Mouse (Mus musculus) hindbrain, embryonic 12.5 days (tissue): ENCODE measurements at regions not wholly inside any gene's neighbourhood (a gene's known extent, or its start where the extent isn't known, plus 50 kb on each side); places are given as distances from the start of the nearest gene placed in this dataset.

Experiments
- ATAC-seq: fragments of 200-750 bp; cut with Nextera tagmentation; 2 replicates; pipeline ENCODE4 v1.8.0; 2017; ENCODE audit warnings: moderate TSS enrichment; ENCODE audit not compliant: low FRiP score
- H3K27ac ChIP-seq: fragments of 300-500 bp; sonication (generic); 2 replicates; pipeline ENCODE4 v1.5.1; 2016; ENCODE audit warnings: mild to moderate bottlenecking
- H3K27me3 ChIP-seq: fragments of 300-500 bp; sonication (generic); 2 replicates; pipeline ENCODE4 v1.6.1; 2016; ENCODE audit warnings: mild to moderate bottlenecking
- H3K36me3 ChIP-seq: fragments of 300-500 bp; sonication (generic); 2 replicates; pipeline ENCODE4 v1.6.1; 2016; ENCODE audit warnings: mild to moderate bottlenecking
- H3K4me1 ChIP-seq: fragments of 300-500 bp; sonication (generic); 2 replicates; pipeline ENCODE4 v1.6.1; 2016
- H3K4me2 ChIP-seq: fragments of 300-500 bp; sonication (generic); replicated peaks from 2 replicates; pipeline ENCODE4 v1.6.1; 2016; ENCODE audit warnings: mild to moderate bottlenecking
- H3K4me3 ChIP-seq: fragments of 300-500 bp; sonication (generic); 2 replicates; pipeline ENCODE4 v1.5.1; 2016; ENCODE audit warnings: mild to moderate bottlenecking
- H3K9ac ChIP-seq: fragments of 300-500 bp; sonication (generic); 2 replicates; pipeline ENCODE4 v1.6.1; 2016; ENCODE audit warnings: mild to moderate bottlenecking, moderate library complexity
- H3K9me3 ChIP-seq: fragments of 300-500 bp; sonication (generic); replicated peaks from 2 replicates; pipeline ENCODE4 v1.6.1; 2016; ENCODE audit warnings: mild to moderate bottlenecking
- WGBS: fragments of 180-500 bp; shearing (Covaris S2); methylation state at CpG from one replicate; pipeline ENCODE4 v1.1.7; 2016; 5-methylcytosine and 5-hydroxymethylcytosine counted together

GRCm38 (mm10) chr11:111691512-111691911 is 625.5 kb downstream of the Kcnj2 start:
- no peaks in the 10 kb centered on the region for H3K4me1 ChIP-seq
- H3K4me3 ChIP-seq: no peak overlapping the region
- WGBS: 97% methylated on average over 2 of the region's 2 CpGs
- no peak overlapping the region for H3K4me2 ChIP-seq
- no peak for ATAC-seq
- H3K27me3 ChIP-seq: no peaks in the 10 kb centered on the region
- H3K27ac ChIP-seq: no peak overlapping the region
- H3K9me3 ChIP-seq: no peaks in the 10 kb centered on the region
- H3K9ac ChIP-seq: no peak overlapping the region
- H3K36me3 ChIP-seq: no peaks in the 10 kb centered on the region

GRCm38 (mm10) chr11:111696668-111697067 is 630.7 kb downstream of the Kcnj2 start:
- Histone ChIP-seq H3K9me3 (no peaks in the 10 kb centered on the region), H3K4me1 (no peaks in the 10 kb centered on the region), H3K27me3 (no peaks in the 10 kb centered on the region), H3K4me3 (no peak overlapping the region), H3K4me2 (no peak overlapping the region), H3K9ac (no peak overlapping the region), H3K27ac (no peak overlapping the region), H3K36me3 (no peaks in the 10 kb centered on the region)
- ATAC-seq: no peak
- 88% methylated on average over 2 of the region's 2 CpGs for WGBS

GRCm38 (mm10) chr11:111699862-111700261 is 633.9 kb downstream of the Kcnj2 start:
- H3K36me3 ChIP-seq: no peaks in the 10 kb centered on the region
- H3K9ac ChIP-seq: no peak overlapping the region
- H3K4me1 ChIP-seq: no peaks in the 10 kb centered on the region
- no peak overlapping the region for H3K4me2 ChIP-seq
- WGBS: 90% methylated on average over 3 of the region's 3 CpGs
- no peak overlapping the region for H3K27ac ChIP-seq
- no peaks in the 10 kb centered on the region for H3K27me3 ChIP-seq
- H3K4me3 ChIP-seq: no peak overlapping the region
- no peaks in the 10 kb centered on the region for H3K9me3 ChIP-seq
- no peak for ATAC-seq

GRCm38 (mm10) chr11:111706882-111707281 is 640.9 kb downstream of the Kcnj2 start:
- no peak overlapping the region for H3K9ac ChIP-seq
- no peaks in the 10 kb centered on the region for H3K36me3 ChIP-seq
- no peak overlapping the region for H3K4me3 ChIP-seq
- no peak overlapping the region for H3K4me2 ChIP-seq
- no peaks in the 10 kb centered on the region for H3K4me1 ChIP-seq
- H3K27me3 ChIP-seq: no peaks in the 10 kb centered on the region
- WGBS: 65% methylated on average over 4 of the region's 4 CpGs
- no peak for ATAC-seq
- H3K27ac ChIP-seq: no peak overlapping the region
- no peaks in the 10 kb centered on the region for H3K9me3 ChIP-seq

GRCm38 (mm10) chr11:111715401-111715800 is 649.4 kb downstream of the Kcnj2 start:
- Histone ChIP-seq H3K4me1 (no peaks in the 10 kb centered on the region), H3K4me3 (no peak overlapping the region), H3K9me3 (no peaks in the 10 kb centered on the region), H3K36me3 (no peaks in the 10 kb centered on the region), H3K9ac (no peak overlapping the region), H3K4me2 (no peak overlapping the region), H3K27me3 (no peaks in the 10 kb centered on the region), H3K27ac (no peak overlapping the region)
- no peak for ATAC-seq
- 88% methylated on average over 5 of the region's 5 CpGs for WGBS

- Histone ChIP-seq H3K27ac (no peak overlapping the region), H3K4me3 (no peak overlapping the region), H3K36me3 (no peaks in the 10 kb centered on the region), H3K27me3 (no peaks in the 10 kb centered on the region), H3K4me1 (no peaks in the 10 kb centered on the region), H3K9me3 (no peaks in the 10 kb centered on the region), H3K4me2 (no peak overlapping the region), H3K9ac (no peak overlapping the region)
- ATAC-seq: no peak
- 56% methylated on average over 4 of the region's 4 CpGs for WGBS
These were observed 656.3 kb downstream of the Kcnj2 start for GRCm38 (mm10) chr11:111722276-111722675.

GRCm38 (mm10) chr11:111728148-111728547 is 662.2 kb downstream of the Kcnj2 start:
- ATAC-seq: no peak
- Histone ChIP-seq H3K9ac (no peak overlapping the region), H3K4me3 (no peak overlapping the region), H3K4me1 (no peaks in the 10 kb centered on the region; the same call in 1 of the 2 replicates), H3K9me3 (no peaks in the 10 kb centered on the region), H3K36me3 (no peaks in the 10 kb centered on the region), H3K27me3 (no peaks in the 10 kb centered on the region), H3K27ac (no peak overlapping the region), H3K4me2 (no peak overlapping the region)
- WGBS: 75% methylated on average over 4 of the region's 4 CpGs

- no peak for ATAC-seq
- Histone ChIP-seq H3K36me3 (no peaks in the 10 kb centered on the region), H3K27me3 (no peaks in the 10 kb centered on the region), H3K4me3 (no peak overlapping the region), H3K4me1 (no peaks in the 10 kb centered on the region; the same call in 1 of the 2 replicates), H3K9me3 (no peaks in the 10 kb centered on the region), H3K4me2 (no peak overlapping the region), H3K9ac (no peak overlapping the region), H3K27ac (no peak overlapping the region)
- WGBS: 68% methylated on average over 8 of the region's 8 CpGs
These were observed 666.1 kb downstream of the Kcnj2 start for GRCm38 (mm10) chr11:111732096-111732495.

GRCm38 (mm10) chr11:111735446-111735845 is 669.5 kb downstream of the Kcnj2 start:
- ATAC-seq: no peak
- 90% methylated on average over 1 of the region's 1 CpGs for WGBS
- H3K27ac ChIP-seq: no peak overlapping the region
- H3K9ac ChIP-seq: no peak overlapping the region
- no peaks in the 10 kb centered on the region for H3K27me3 ChIP-seq
- H3K9me3 ChIP-seq: no peaks in the 10 kb centered on the region
- no peak overlapping the region for H3K4me3 ChIP-seq
- H3K4me2 ChIP-seq: no peak overlapping the region
- H3K36me3 ChIP-seq: no peaks in the 10 kb centered on the region
- no peaks in the 10 kb centered on the region; the same call in 1 of the 2 replicates for H3K4me1 ChIP-seq

- no peaks in the 10 kb centered on the region for H3K36me3 ChIP-seq
- no peak overlapping the region for H3K4me3 ChIP-seq
- H3K9me3 ChIP-seq: no peaks in the 10 kb centered on the region
- no peak for ATAC-seq
- no peaks in the 10 kb centered on the region for H3K27me3 ChIP-seq
- WGBS: 90% methylated on average over 5 of the region's 5 CpGs
- no peak overlapping the region for H3K9ac ChIP-seq
- H3K27ac ChIP-seq: no peak overlapping the region
- no peak overlapping the region for H3K4me2 ChIP-seq
- no peaks in the 10 kb centered on the region; the same call in 1 of the 2 replicates for H3K4me1 ChIP-seq
These were observed 670.0 kb downstream of the Kcnj2 start for GRCm38 (mm10) chr11:111735961-111736360.

- H3K27me3 ChIP-seq: no peaks in the 10 kb centered on the region
- H3K9ac ChIP-seq: no peak overlapping the region
- no peak overlapping the region for H3K4me2 ChIP-seq
- no peak overlapping the region for H3K27ac ChIP-seq
- no peaks in the 10 kb centered on the region; the same call in 1 of the 2 replicates for H3K4me1 ChIP-seq
- no peaks in the 10 kb centered on the region for H3K36me3 ChIP-seq
- ATAC-seq: no peak
- 31% methylated on average over 6 of the region's 6 CpGs for WGBS
- no peaks in the 10 kb centered on the region for H3K9me3 ChIP-seq
- no peak overlapping the region for H3K4me3 ChIP-seq
These were observed 677.4 kb downstream of the Kcnj2 start for GRCm38 (mm10) chr11:111743356-111743755.

- Histone ChIP-seq H3K9me3 (no peaks in the 10 kb centered on the region), H3K36me3 (no peaks in the 10 kb centered on the region), H3K4me3 (no peak overlapping the region), H3K27ac (no peak overlapping the region), H3K4me2 (no peak overlapping the region), H3K4me1 (no peaks in the 10 kb centered on the region; the same call in 1 of the 2 replicates), H3K27me3 (no peaks in the 10 kb centered on the region), H3K9ac (no peak overlapping the region)
- no peak for ATAC-seq
- WGBS: 72% methylated on average over 7 of the region's 7 CpGs
These were observed 681.4 kb downstream of the Kcnj2 start for GRCm38 (mm10) chr11:111747262-111747946.

- Histone ChIP-seq H3K4me3 (no peak overlapping the region), H3K36me3 (no peaks in the 10 kb centered on the region), H3K27ac (no peak overlapping the region), H3K4me1 (no peaks in the 10 kb centered on the region; the same call in 1 of the 2 replicates), H3K4me2 (no peak overlapping the region), H3K9ac (no peak overlapping the region), H3K27me3 (no peaks in the 10 kb centered on the region), H3K9me3 (no peaks in the 10 kb centered on the region)
- 69% methylated on average over 2 of the region's 2 CpGs for WGBS
- no peak for ATAC-seq
These were observed 682.0 kb downstream of the Kcnj2 start for GRCm38 (mm10) chr11:111747947-111748322.
